Mouse (Mus musculus) olfactory bulb, adult 2 months (tissue): ENCODE measurements around the gene Cd247. TPM values are rescaled to one million over a fixed set of nuclear protein-coding genes. Genes with fewer than 3 reads are reported as not detected.

Experiments used
- H3K27ac ChIP-seq: fragments of 200-500 bp; 2 replicates; pipeline ENCODE4 v1.5.1; 2012; ENCODE audit warnings: low read depth, low read length; ENCODE audit not compliant: insufficient read depth
- H3K4me1 ChIP-seq: fragments of 200-500 bp; 2 replicates; pipeline ENCODE4 v1.6.1; 2012; ENCODE audit warnings: low read length; ENCODE audit not compliant: control insufficient read depth, insufficient read depth
- H3K4me3 ChIP-seq: fragments of 200-500 bp; 2 replicates; pipeline ENCODE4 v1.5.1; 2012; ENCODE audit warnings: mild to moderate bottlenecking, low read depth, low read length, moderate library complexity; ENCODE audit not compliant: insufficient read depth
- CTCF ChIP-seq: fragments of 200-500 bp; IDR thresholded peaks from 2 replicates; pipeline ENCODE4 v1.5.1; 2012; ENCODE audit warnings: low read depth, mild to moderate bottlenecking, low read length, moderate library complexity; ENCODE audit not compliant: insufficient read depth
- POLR2A ChIP-seq: fragments of 200-500 bp; IDR thresholded peaks from 2 replicates; pipeline ENCODE4 v1.6.1; 2012; ENCODE audit warnings: mild to moderate bottlenecking, low read depth, low read length, moderate library complexity; ENCODE audit not compliant: insufficient read depth
- WGBS: fragments of 180-500 bp; shearing (Covaris S2); methylation state at CpG from one replicate; pipeline ENCODE4 v1.1.7; 2018; 5-methylcytosine and 5-hydroxymethylcytosine counted together
- polyA plus RNA-seq: library from polyadenylated mRNA; stranded (reverse); fragments of >200 nt; gene quantifications from 2 replicates; pipeline ENCODE4 v1.2.4, GENCODE M21; 2012; ENCODE audit warnings: low replicate concordance; ENCODE audit not compliant: missing spikeins, insufficient read depth, insufficient read length

Cd247 gene
- polyA plus RNA-seq, 1 experiment: 189 TPM

- TF ChIP-seq CTCF (no peak), POLR2A (no peak)
- no peak overlapping the region for H3K27ac ChIP-seq
- H3K4me1 ChIP-seq: peaks cover 9% of the 10 kb centered on the region; the same call in 1 of the 2 replicates
- no peak overlapping the region for H3K4me3 ChIP-seq
- WGBS: 92% methylated on average over 3 of the region's 3 CpGs
These were observed 24.3 kb downstream of the Cd247 start for GRCm38 (mm10) chr1:165812775-165813174.

- H3K4me3 ChIP-seq: no peak overlapping the region
- H3K4me1 ChIP-seq: peaks cover 9% of the 10 kb centered on the region; the same call in 1 of the 2 replicates
- H3K27ac ChIP-seq: no peak overlapping the region
- TF ChIP-seq CTCF (no peak), POLR2A (no peak)
- 52% methylated on average over 7 of the region's 7 CpGs for WGBS
These were observed 25.6 kb downstream of the Cd247 start for GRCm38 (mm10) chr1:165814116-165814515.

- peaks cover 9% of the 10 kb centered on the region; the same call in 1 of the 2 replicates for H3K4me1 ChIP-seq
- 29% methylated on average over 14 of the region's 14 CpGs for WGBS
- H3K4me3 ChIP-seq: no peak overlapping the region
- TF ChIP-seq CTCF (no peak), POLR2A (no peak)
- no peak overlapping the region for H3K27ac ChIP-seq
These were observed 26.2 kb downstream of the Cd247 start for GRCm38 (mm10) chr1:165814521-165815278.

GRCm38 (mm10) chr1:165816391-165816790, 27.9 kb downstream of the Cd247 start:
- H3K27ac ChIP-seq: no peak overlapping the region
- TF ChIP-seq POLR2A: no peak
- TF ChIP-seq CTCF: no peak
- no peak overlapping the region for H3K4me3 ChIP-seq
- 94% methylated on average over 9 of the region's 9 CpGs for WGBS
- peaks cover 9% of the 10 kb centered on the region; the same call in 1 of the 2 replicates for H3K4me1 ChIP-seq

- TF ChIP-seq CTCF (no peak), POLR2A (no peak)
- no peak overlapping the region for H3K27ac ChIP-seq
- peaks cover 9% of the 10 kb centered on the region; the same call in 1 of the 2 replicates for H3K4me1 ChIP-seq
- 83% methylated on average over 9 of the region's 9 CpGs for WGBS
- no peak overlapping the region for H3K4me3 ChIP-seq
These were observed 28.8 kb downstream of the Cd247 start for GRCm38 (mm10) chr1:165817264-165817663.

- Histone ChIP-seq H3K27ac (no peak overlapping the region), H3K4me1 (peaks cover 9% of the 10 kb centered on the region; the same call in 1 of the 2 replicates), H3K4me3 (no peak overlapping the region)
- no peak for TF ChIP-seq CTCF
- no peak for TF ChIP-seq POLR2A
- WGBS: 74% methylated on average over 8 of the region's 8 CpGs
These were observed 29.8 kb downstream of the Cd247 start for GRCm38 (mm10) chr1:165818145-165818860.

- 91% methylated on average over 4 of the region's 4 CpGs for WGBS
- TF ChIP-seq CTCF: no peak
- no peak for TF ChIP-seq POLR2A
- Histone ChIP-seq H3K4me1 (peaks cover 4% of the 10 kb centered on the region; the same call in 1 of the 2 replicates), H3K4me3 (no peak overlapping the region), H3K27ac (no peak overlapping the region)
These were observed 30.7 kb downstream of the Cd247 start for GRCm38 (mm10) chr1:165819147-165819546.

- H3K4me1 ChIP-seq: no peaks in the 10 kb centered on the region
- TF ChIP-seq CTCF (no peak), POLR2A (no peak)
- WGBS: 93% methylated on average over 2 of the region's 2 CpGs
- H3K4me3 ChIP-seq: no peak overlapping the region
- no peak overlapping the region for H3K27ac ChIP-seq
These were observed 33.5 kb downstream of the Cd247 start for GRCm38 (mm10) chr1:165822031-165822430.

GRCm38 (mm10) chr1:165828173-165828572, 39.7 kb downstream of the Cd247 start:
- no peak overlapping the region for H3K27ac ChIP-seq
- TF ChIP-seq POLR2A: no peak
- no peak for TF ChIP-seq CTCF
- 95% methylated on average over 5 of the region's 5 CpGs for WGBS
- H3K4me3 ChIP-seq: no peak overlapping the region
- no peaks in the 10 kb centered on the region for H3K4me1 ChIP-seq
